ENCODE assay signal across 9 mouse cellular contexts in the genomic region with DNA sequence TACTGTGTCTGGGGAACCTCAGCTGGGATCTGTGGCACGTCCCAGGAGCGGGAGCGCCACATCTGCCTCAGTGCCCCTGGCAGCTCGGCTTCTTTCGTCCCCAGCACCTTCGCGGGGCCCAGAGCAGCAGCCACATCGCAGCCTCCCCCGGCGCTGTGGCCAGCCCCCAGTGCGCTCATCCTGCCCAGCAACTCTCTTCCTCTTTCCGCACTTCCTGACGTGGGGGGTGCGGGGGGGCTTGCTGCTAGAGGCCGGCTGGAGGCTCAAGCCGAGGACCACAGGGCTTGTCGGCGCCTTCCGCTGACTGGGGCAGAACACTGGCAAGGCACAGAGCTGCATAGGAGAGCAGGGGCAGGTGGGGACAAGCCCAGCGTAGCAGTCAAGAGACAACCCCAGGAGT. TPM values are rescaled to one million over a fixed set of nuclear protein-coding genes. Genes with fewer than 3 reads are reported as not detected.
DNase-seq lines count a peak whose midpoint lies in the region; ATAC-seq and TF ChIP-seq lines count a peak whose summit lies in the region.
"Had no signal": no experiment of that assay in that cellular context is flagged by ENCODE, and none has a peak within 500 bp of the region (broad histone marks: within the 10 kb centered on the region; RNA-seq: fewer than 3 reads in every experiment).

No protein-coding gene starts in this region.

- no peak overlapping the region for H3K4me3 ChIP-seq in forebrain, embryonic 11.5 days (ENCODE audit: low read depth, low read length)
- no peak overlapping the region for H3K4me3 ChIP-seq in forebrain, postnatal 0 days (ENCODE audit: low read depth, low read length)
- peak overlapping the region; percentile 76 for H3K4me3 ChIP-seq in brown adipose tissue, adult 24 weeks (ENCODE audit: insufficient read depth, low read depth, low read length)
- peak overlapping the region; percentile 74 for H3K4me3 ChIP-seq in macrophage (ENCODE audit: inconsistent target)
- peak overlapping the region; percentile 27 for H3K4me3 ChIP-seq in stomach, embryonic 14.5 days (ENCODE audit: low read depth, low read length)
- H3K4me3 ChIP-seq: myocyte had no signal

- no peak for TF ChIP-seq CTCF in forebrain, postnatal 0 days (IDR thresholded peaks at IDR 0.05; ENCODE audit: low read depth)

- H3K27ac ChIP-seq in forebrain, embryonic 11.5 days (ENCODE audit: low read depth, low read length): no peak overlapping the region
- no peak overlapping the region for H3K27ac ChIP-seq in forebrain, postnatal 0 days (ENCODE audit: low read depth, low read length)
- H3K27ac ChIP-seq in brown adipose tissue, adult 24 weeks (replicated peaks; ENCODE audit: low read depth, low read length): peak overlapping the region; percentile 98
- H3K27ac ChIP-seq in macrophage: peak overlapping the region; percentile 100
- H3K27ac ChIP-seq in stomach, embryonic 14.5 days (ENCODE audit: low read length): peak overlapping the region; percentile 58; the same call in 1 of the 2 replicates

- no peak for ATAC-seq in forebrain, embryonic 11.5 days (replicated peaks; ENCODE audit: low FRiP score)
- no peak for ATAC-seq in forebrain, postnatal 0 days
- ATAC-seq in stomach, embryonic 14.5 days (ENCODE audit: insufficient number of reproducible peaks, insufficient read depth, low FRiP score, low read depth): no peak

- no peak overlapping the region for H3K4me2 ChIP-seq in forebrain, embryonic 11.5 days (ENCODE audit: low read depth, low read length, severe bottlenecking)
- H3K4me2 ChIP-seq in forebrain, postnatal 0 days (ENCODE audit: low read depth): no peak overlapping the region
- H3K4me2 ChIP-seq in stomach, embryonic 14.5 days (replicated peaks; ENCODE audit: low read depth, low read length): peak overlapping the region; percentile 97

- H3K9ac ChIP-seq in forebrain, embryonic 11.5 days (ENCODE audit: low read length): no peak overlapping the region
- no peak overlapping the region for H3K9ac ChIP-seq in forebrain, postnatal 0 days
- H3K9ac ChIP-seq in stomach, embryonic 14.5 days (replicated peaks; ENCODE audit: low read depth, low read length): peak overlapping the region; percentile 11; the same call in 1 of the 2 replicates

- H3K36me3 ChIP-seq in forebrain, embryonic 11.5 days (ENCODE audit: control insufficient read depth, insufficient read depth, low read length): no peaks in the 10 kb centered on the region
- H3K36me3 ChIP-seq in forebrain, postnatal 0 days (ENCODE audit: insufficient read depth): no peaks in the 10 kb centered on the region
- H3K36me3 ChIP-seq in macrophage (ENCODE audit: inconsistent target): no peaks in the 10 kb centered on the region
- no peaks in the 10 kb centered on the region for H3K36me3 ChIP-seq in stomach, embryonic 14.5 days (ENCODE audit: control insufficient read depth, insufficient read depth, low read length)

- H3K9me3 ChIP-seq in forebrain, embryonic 11.5 days (ENCODE audit: control insufficient read depth, low read length): no peaks in the 10 kb centered on the region
- H3K9me3 ChIP-seq in forebrain, postnatal 0 days (ENCODE audit: low read length): no peaks in the 10 kb centered on the region
- no peaks in the 10 kb centered on the region for H3K9me3 ChIP-seq in stomach, embryonic 14.5 days (ENCODE audit: control insufficient read depth, low read depth, low read length)

- WGBS in forebrain, embryonic 11.5 days: 17% methylated on average over 20 of the region's 20 CpGs
- 23% methylated on average over 20 of the region's 20 CpGs for WGBS in forebrain, postnatal 0 days
- 0% methylated on average over 20 of the region's 20 CpGs for WGBS in macrophage (ENCODE audit: missing documents)
- 13% methylated on average over 20 of the region's 20 CpGs for WGBS in stomach, embryonic 14.5 days

- peak; percentile 57 for DNase-seq in forebrain, embryonic 11.5 days (ENCODE audit: low spot score)
- no peak for DNase-seq in forebrain, postnatal 0 days
- DNase-seq in heart, postnatal 10 days: peak; percentile 76 to 82
- DNase-seq in kidney, postnatal 25 days: peak; percentile 86 to 92
- DNase-seq in ovary, adult 18-20 months (ENCODE audit: low spot score): no peak

- peaks cover 12% of the 10 kb centered on the region for H3K4me1 ChIP-seq in forebrain, embryonic 11.5 days (replicated peaks; ENCODE audit: control insufficient read depth, insufficient read depth, low read length)
- peaks cover 6% of the 10 kb centered on the region; the same call in 1 of the 2 replicates for H3K4me1 ChIP-seq in forebrain, postnatal 0 days (ENCODE audit: insufficient read depth)
- peaks cover 21% of the 10 kb centered on the region for H3K4me1 ChIP-seq in brown adipose tissue, adult 24 weeks (ENCODE audit: control insufficient read depth, insufficient read depth, insufficient read length, low read length)
- H3K4me1 ChIP-seq in stomach, embryonic 14.5 days (ENCODE audit: control insufficient read depth, insufficient read depth, low read length): peaks cover 27% of the 10 kb centered on the region

- peaks cover 45% of the 10 kb centered on the region for H3K79me2 ChIP-seq in macrophage (ENCODE audit: inconsistent target)

- H3K27me3 ChIP-seq in forebrain, embryonic 11.5 days (ENCODE audit: control insufficient read depth, insufficient read depth, low read length): no peaks in the 10 kb centered on the region; the same call in 1 of the 2 replicates
- H3K27me3 ChIP-seq in forebrain, postnatal 0 days (ENCODE audit: insufficient read depth, low read length): no peaks in the 10 kb centered on the region
- H3K27me3 ChIP-seq in stomach, embryonic 14.5 days (ENCODE audit: control insufficient read depth, insufficient read depth, low read length): no peaks in the 10 kb centered on the region

- intact Hi-C loops in heart, postnatal 10 days (cut with DNase I): loop anchor here (2.0 kb wide), 1 partner anchor 19 kb away; no protein-coding TSS in a partner anchor

RNA-seq across cellular contexts. Expression of gene Dgkz, which starts 10.2 kb away (rescaled TPM):
- polyA plus RNA-seq in forebrain, embryonic 11.5 days (2014; fragmentation: Nextera tagmentation; extraction: Ambion mirVana): 32.7 and 35.9 TPM in 2 replicates
- total RNA-seq in forebrain, postnatal 0 days (2014; rRNA removed): 112 and 116 TPM in 2 replicates
- 29.1 and 31.4 TPM in 2 replicates for polyA plus RNA-seq in forebrain, postnatal 0 days (2015; fragmentation: Nextera tagmentation; extraction: Ambion mirVana)
- polyA plus RNA-seq in brown adipose tissue, adult 24 weeks (2012; ENCODE audit: insufficient read depth, insufficient read length, missing spikeins): 8.1 and 11.2 TPM in 2 replicates
- 10 to 100 TPM; 64.3 to 85.9 TPM for total RNA-seq in heart, postnatal 10 days (2021)
- total RNA-seq in macrophage (2018; cell fraction: chromatin; rRNA removed): 100 to 1,000 TPM in 24 of 26 experiments, 10 to 100 TPM in 2; 88.6 to 708 (median 387) TPM
- total RNA-seq in macrophage (2018; cell fraction: cytosol; rRNA removed): 100 to 1,000 TPM in 1 of 26 experiments, 10 to 100 TPM in 25; 35.0 to 102 (median 78.6) TPM
- 100 to 1,000 TPM in 18 of 26 experiments, 10 to 100 TPM in 8; 45.8 to 338 (median 152) TPM for total RNA-seq in macrophage (2018; cell fraction: nucleus; rRNA removed)
- polyA plus RNA-seq in macrophage (2018): 81.8 to 163 TPM (median 99.1 TPM) in 3 replicates
- polyA plus RNA-seq in stomach, embryonic 14.5 days (2014; fragmentation: Nextera tagmentation; extraction: Ambion mirVana): 45.4 and 47.9 TPM in 2 replicates

RNA-seq across cellular contexts. Expression of gene Gm9821, which starts 19.9 kb away (rescaled TPM):
- 0.36 and 0.90 TPM in 2 replicates for polyA plus RNA-seq in forebrain, embryonic 11.5 days (2014; fragmentation: Nextera tagmentation; extraction: Ambion mirVana)
- total RNA-seq in forebrain, postnatal 0 days (2014; rRNA removed): not detected in 2 replicates
- not detected in 2 replicates for polyA plus RNA-seq in forebrain, postnatal 0 days (2015; fragmentation: Nextera tagmentation; extraction: Ambion mirVana)
- not detected in 2 replicates for polyA plus RNA-seq in brown adipose tissue, adult 24 weeks (2012; ENCODE audit: insufficient read depth, insufficient read length, missing spikeins)
- total RNA-seq in heart, postnatal 10 days (2021): not detected
- total RNA-seq in macrophage (2018; cell fraction: chromatin; rRNA removed): under 1 TPM in 4 of 26 experiments, not detected in 22; 0.40 to 0.81 (median 0.55) TPM
- not detected for total RNA-seq in macrophage (2018; cell fraction: cytosol; rRNA removed)
- under 1 TPM in 3 of 26 experiments, not detected in 23; 0.37 to 0.86 (median 0.42) TPM for total RNA-seq in macrophage (2018; cell fraction: nucleus; rRNA removed)
- polyA plus RNA-seq in macrophage (2018): 0.09 TPM in 1 of 3 replicates, not detected in the others
- 1.2 and 1.4 TPM in 2 replicates for polyA plus RNA-seq in stomach, embryonic 14.5 days (2014; fragmentation: Nextera tagmentation; extraction: Ambion mirVana)

RNA-seq across cellular contexts. Expression of gene Mdk, which starts 33.3 kb away (rescaled TPM):
- polyA plus RNA-seq in forebrain, embryonic 11.5 days (2014; fragmentation: Nextera tagmentation; extraction: Ambion mirVana): 1,095 and 1,130 TPM in 2 replicates
- 74.2 and 75.5 TPM in 2 replicates for total RNA-seq in forebrain, postnatal 0 days (2014; rRNA removed)
- polyA plus RNA-seq in forebrain, postnatal 0 days (2015; fragmentation: Nextera tagmentation; extraction: Ambion mirVana): 121 and 162 TPM in 2 replicates
- 1.8 TPM in 1 of 2 replicates, not detected in the other for polyA plus RNA-seq in brown adipose tissue, adult 24 weeks (2012; ENCODE audit: insufficient read depth, insufficient read length, missing spikeins)
- 10 to 100 TPM; 51.5 to 56.1 TPM for total RNA-seq in heart, postnatal 10 days (2021)
- 10 to 100 TPM in 8 of 26 experiments, 1 to 10 TPM in 14, under 1 TPM in 2, not detected in 2; 0.82 to 28.2 (median 8.1) TPM for total RNA-seq in macrophage (2018; cell fraction: chromatin; rRNA removed)
- 1 to 10 TPM in 6 of 26 experiments, under 1 TPM in 18, not detected in 2; 0.19 to 1.9 (median 0.79) TPM for total RNA-seq in macrophage (2018; cell fraction: cytosol; rRNA removed)
- total RNA-seq in macrophage (2018; cell fraction: nucleus; rRNA removed): 10 to 100 TPM in 4 of 26 experiments, 1 to 10 TPM in 19, under 1 TPM in 1, not detected in 2; 0.92 to 18.5 (median 7.9) TPM
- 0.25 to 2.4 TPM (median 1.6 TPM) in 3 replicates for polyA plus RNA-seq in macrophage (2018)
- polyA plus RNA-seq in stomach, embryonic 14.5 days (2014; fragmentation: Nextera tagmentation; extraction: Ambion mirVana): 1,102 and 1,256 TPM in 2 replicates

RNA-seq across cellular contexts. Expression of gene Chrm4, which starts 38.4 kb away (rescaled TPM):
- 0.47 and 0.56 TPM in 2 replicates for polyA plus RNA-seq in forebrain, embryonic 11.5 days (2014; fragmentation: Nextera tagmentation; extraction: Ambion mirVana)
- total RNA-seq in forebrain, postnatal 0 days (2014; rRNA removed): 4.0 and 7.0 TPM in 2 replicates
- 1.1 and 1.3 TPM in 2 replicates for polyA plus RNA-seq in forebrain, postnatal 0 days (2015; fragmentation: Nextera tagmentation; extraction: Ambion mirVana)
- not detected in 2 replicates for polyA plus RNA-seq in brown adipose tissue, adult 24 weeks (2012; ENCODE audit: insufficient read depth, insufficient read length, missing spikeins)
- under 1 TPM in 1 of 2 experiments, not detected in 1; 0.17 TPM for total RNA-seq in heart, postnatal 10 days (2021)
- total RNA-seq in macrophage (2018; cell fraction: chromatin; rRNA removed): 1 to 10 TPM in 2 of 26 experiments, under 1 TPM in 2, not detected in 22; 0.62 to 1.2 (median 0.89) TPM
- under 1 TPM in 3 of 26 experiments, not detected in 23; 0.05 to 0.19 (median 0.13) TPM for total RNA-seq in macrophage (2018; cell fraction: cytosol; rRNA removed)
- 1 to 10 TPM in 1 of 26 experiments, under 1 TPM in 5, not detected in 20; 0.40 to 1.2 (median 0.51) TPM for total RNA-seq in macrophage (2018; cell fraction: nucleus; rRNA removed)
- not detected in 3 replicates for polyA plus RNA-seq in macrophage (2018)
- polyA plus RNA-seq in stomach, embryonic 14.5 days (2014; fragmentation: Nextera tagmentation; extraction: Ambion mirVana): 0.17 TPM in 1 of 2 replicates, not detected in the other

RNA-seq across cellular contexts. Expression of gene Creb3l1, which starts 58.9 kb away (rescaled TPM):
- polyA plus RNA-seq in forebrain, embryonic 11.5 days (2014; fragmentation: Nextera tagmentation; extraction: Ambion mirVana): 1.7 and 2.3 TPM in 2 replicates
- total RNA-seq in forebrain, postnatal 0 days (2014; rRNA removed): 1.4 and 2.0 TPM in 2 replicates
- 2.9 TPM in 2 replicates for polyA plus RNA-seq in forebrain, postnatal 0 days (2015; fragmentation: Nextera tagmentation; extraction: Ambion mirVana)
- polyA plus RNA-seq in brown adipose tissue, adult 24 weeks (2012; ENCODE audit: insufficient read depth, insufficient read length, missing spikeins): 4.5 and 5.6 TPM in 2 replicates
- total RNA-seq in heart, postnatal 10 days (2021): 10 to 100 TPM; 15.6 to 16.0 TPM
- 10 to 100 TPM in 1 of 26 experiments, 1 to 10 TPM in 2, under 1 TPM in 10, not detected in 13; 0.23 to 13.5 (median 0.44) TPM for total RNA-seq in macrophage (2018; cell fraction: chromatin; rRNA removed)
- total RNA-seq in macrophage (2018; cell fraction: cytosol; rRNA removed): 1 to 10 TPM; 1.8 to 7.9 (median 4.0) TPM
- 1 to 10 TPM in 17 of 26 experiments, under 1 TPM in 9; 0.32 to 4.6 (median 1.4) TPM for total RNA-seq in macrophage (2018; cell fraction: nucleus; rRNA removed)
- 1.7 to 7.4 TPM (median 6.5 TPM) in 3 replicates for polyA plus RNA-seq in macrophage (2018)
- polyA plus RNA-seq in stomach, embryonic 14.5 days (2014; fragmentation: Nextera tagmentation; extraction: Ambion mirVana): 33.2 and 35.2 TPM in 2 replicates

Comparison
In these comparisons a context has a peak if more than half of its experiments do, and no peak if none do; other contexts are left out.
1. DNase-seq: peak in forebrain, embryonic 11.5 days (single experiment), heart, postnatal 10 days (2 of 2) and kidney, postnatal 25 days (2 of 2); none in forebrain, postnatal 0 days (single experiment) and ovary, adult 18-20 months (single experiment).
2. H3K27ac ChIP-seq: peak in brown adipose tissue, adult 24 weeks (single experiment), macrophage (single experiment) and stomach, embryonic 14.5 days (single experiment); none in forebrain, embryonic 11.5 days (single experiment) and forebrain, postnatal 0 days (single experiment).
3. H3K4me3 ChIP-seq: peak in brown adipose tissue, adult 24 weeks (single experiment), macrophage (single experiment) and stomach, embryonic 14.5 days (single experiment); none in forebrain, embryonic 11.5 days (single experiment) and forebrain, postnatal 0 days (single experiment).
4. RNA of gene Mdk, which starts 33.3 kb away (polyA plus RNA-seq): 1,102 to 1,256 TPM in stomach, embryonic 14.5 days, 1,095 to 1,130 TPM in forebrain, embryonic 11.5 days and 121 to 162 TPM in forebrain, postnatal 0 days; 1.8 TPM in brown adipose tissue, adult 24 weeks and 0.25 to 2.4 TPM in macrophage; every median in the first group is over 10 times any median in the second.